Mouse (Mus musculus): ENCODE measurements at regions not wholly inside any gene's neighbourhood (a gene's known extent, or its start where the extent isn't known, plus 50 kb on each side); places are given as distances from the start of the nearest gene placed in this dataset.

DNA sequence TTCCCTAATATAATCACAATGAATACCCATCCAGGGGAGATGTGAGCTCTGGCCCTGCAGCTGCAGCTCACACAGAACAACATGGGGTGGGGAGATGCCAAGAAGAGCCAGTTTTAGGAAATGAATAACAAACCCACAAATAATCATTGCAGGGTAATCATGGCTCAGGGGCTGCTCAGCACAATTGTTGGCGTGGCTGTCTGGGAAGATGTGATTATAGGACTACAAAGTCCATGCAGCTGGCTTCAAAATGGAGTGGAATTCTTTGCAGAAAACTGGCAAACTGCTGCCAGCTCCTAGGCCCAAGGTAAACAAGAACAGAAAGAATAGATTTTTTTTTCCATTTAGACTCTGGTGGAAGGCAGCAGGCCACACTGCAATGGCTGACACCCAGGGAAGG lies 343.6 kb downstream of the Nuf2 start:
- TF ChIP-seq CTCF (IDR thresholded peaks at IDR 0.05; ENCODE audit: borderline replicate concordance, extremely low read depth, insufficient read depth, insufficient read length) (no peak), POLR2A (IDR thresholded peaks at IDR 0.05; ENCODE audit: borderline replicate concordance, extremely low read depth, insufficient read depth, insufficient read length, poor library complexity, severe bottlenecking) (no peak)
